Mouse (Mus musculus): ENCODE measurements at regions not wholly inside any gene's neighbourhood (a gene's known extent, or its start where the extent isn't known, plus 50 kb on each side); places are given as distances from the start of the nearest gene placed in this dataset.

- H3K27ac ChIP-seq (replicated peaks; ENCODE audit: low read depth, low read length): no peak overlapping the region
- DNase-seq (ENCODE audit: low spot score): no peak
- no peak for ATAC-seq (replicated peaks; ENCODE audit: insufficient number of reproducible peaks, low FRiP score, low TSS enrichment, low read depth)
- no peaks in the 10 kb centered on the region for H3K4me1 ChIP-seq (ENCODE audit: control insufficient read depth, insufficient read depth, low read length)
- no peaks in the 10 kb centered on the region for H3K36me3 ChIP-seq (replicated peaks; ENCODE audit: control insufficient read depth, insufficient read depth, low read depth, low read length)
- no peak overlapping the region for H3K9ac ChIP-seq (replicated peaks; ENCODE audit: low read length)
- no peak overlapping the region for H3K4me3 ChIP-seq (ENCODE audit: low read depth, low read length)
- H3K4me2 ChIP-seq (ENCODE audit: low read depth, low read length): no peak overlapping the region
- no peaks in the 10 kb centered on the region for H3K9me3 ChIP-seq (replicated peaks; ENCODE audit: control insufficient read depth, low read length)
- H3K27me3 ChIP-seq (ENCODE audit: control insufficient read depth, insufficient read depth, low read length): no peaks in the 10 kb centered on the region
- WGBS: 83% methylated on average over 4 of the region's 4 CpGs
Measured at GRCm38 (mm10) chr11:64640947-64641346, 204.5 kb upstream of the F930015N05Rik start.

DNA sequence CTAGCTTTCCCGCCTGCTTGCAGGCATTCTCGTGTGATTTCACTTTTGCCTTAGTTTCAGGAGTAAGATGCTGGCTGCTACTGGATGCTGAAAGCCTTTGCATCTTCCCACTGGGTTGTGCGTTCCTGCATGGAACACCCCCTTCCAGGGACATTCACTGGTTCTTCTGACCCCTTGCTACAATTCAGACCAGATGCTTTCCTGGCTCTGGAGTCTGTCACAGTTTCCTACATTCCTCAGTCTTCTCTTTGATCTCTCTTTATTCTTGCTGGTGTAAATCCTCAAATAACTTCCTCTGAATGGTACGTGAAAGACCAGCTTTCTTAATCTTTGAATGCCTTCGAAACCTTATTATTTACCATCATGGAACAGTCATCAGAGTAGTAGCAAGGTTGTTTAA lies 206.7 kb upstream of the F930015N05Rik start:
- ATAC-seq (replicated peaks; ENCODE audit: insufficient number of reproducible peaks, low FRiP score, low TSS enrichment, low read depth) (no peak), DNase-seq (ENCODE audit: low spot score) (peak; percentile 66)
- H3K27ac ChIP-seq (replicated peaks; ENCODE audit: low read depth, low read length): no peak overlapping the region

GRCm38 (mm10) chr11:64647938-64648337 lies 211.5 kb upstream of the F930015N05Rik start:
- no peaks in the 10 kb centered on the region for H3K9me3 ChIP-seq (replicated peaks; ENCODE audit: control insufficient read depth, low read length)
- H3K4me3 ChIP-seq (ENCODE audit: low read depth, low read length): no peak overlapping the region
- no peak overlapping the region for H3K4me2 ChIP-seq (ENCODE audit: low read depth, low read length)
- no peaks in the 10 kb centered on the region for H3K4me1 ChIP-seq (ENCODE audit: control insufficient read depth, insufficient read depth, low read length)
- DNase-seq (ENCODE audit: low spot score) (no peak), ATAC-seq (replicated peaks; ENCODE audit: insufficient number of reproducible peaks, low FRiP score, low TSS enrichment, low read depth) (no peak)
- no peak overlapping the region for H3K9ac ChIP-seq (replicated peaks; ENCODE audit: low read length)
- no peaks in the 10 kb centered on the region for H3K27me3 ChIP-seq (ENCODE audit: control insufficient read depth, insufficient read depth, low read length)
- no peaks in the 10 kb centered on the region for H3K36me3 ChIP-seq (replicated peaks; ENCODE audit: control insufficient read depth, insufficient read depth, low read depth, low read length)
- 75% methylated on average over 2 of the region's 2 CpGs for WGBS
- no peak overlapping the region for H3K27ac ChIP-seq (replicated peaks; ENCODE audit: low read depth, low read length)

More for the DNA sequence above, 206.7 kb upstream of the F930015N05Rik start:
- Histone ChIP-seq H3K36me3 (replicated peaks; ENCODE audit: control insufficient read depth, insufficient read depth, low read depth, low read length) (no peaks in the 10 kb centered on the region), H3K4me2 (ENCODE audit: low read depth, low read length) (no peak overlapping the region), H3K27me3 (ENCODE audit: control insufficient read depth, insufficient read depth, low read length) (no peaks in the 10 kb centered on the region), H3K4me3 (ENCODE audit: low read depth, low read length) (no peak overlapping the region), H3K9me3 (replicated peaks; ENCODE audit: control insufficient read depth, low read length) (no peaks in the 10 kb centered on the region), H3K4me1 (ENCODE audit: control insufficient read depth, insufficient read depth, low read length) (no peaks in the 10 kb centered on the region), H3K9ac (replicated peaks; ENCODE audit: low read length) (no peak overlapping the region)
- 41% methylated on average over 5 of the region's 5 CpGs for WGBS

- Histone ChIP-seq H3K36me3 (replicated peaks; ENCODE audit: control insufficient read depth, insufficient read depth, low read depth, low read length) (no peaks in the 10 kb centered on the region), H3K27me3 (ENCODE audit: control insufficient read depth, insufficient read depth, low read length) (no peaks in the 10 kb centered on the region), H3K9ac (replicated peaks; ENCODE audit: low read length) (no peak overlapping the region), H3K27ac (replicated peaks; ENCODE audit: low read depth, low read length) (no peak overlapping the region), H3K4me3 (ENCODE audit: low read depth, low read length) (no peak overlapping the region), H3K9me3 (replicated peaks; ENCODE audit: control insufficient read depth, low read length) (no peaks in the 10 kb centered on the region), H3K4me1 (ENCODE audit: control insufficient read depth, insufficient read depth, low read length) (no peaks in the 10 kb centered on the region), H3K4me2 (ENCODE audit: low read depth, low read length) (no peak overlapping the region)
- 53% methylated on average over 10 of the region's 10 CpGs for WGBS
- ATAC-seq (replicated peaks; ENCODE audit: insufficient number of reproducible peaks, low FRiP score, low TSS enrichment, low read depth): no peak
- peak; percentile 73 for DNase-seq (ENCODE audit: low spot score)
Measured at GRCm38 (mm10) chr11:64650571-64651282, 214.3 kb upstream of the F930015N05Rik start.

- Histone ChIP-seq H3K27me3 (ENCODE audit: control insufficient read depth, insufficient read depth, low read length) (no peaks in the 10 kb centered on the region), H3K4me3 (ENCODE audit: low read depth, low read length) (no peak overlapping the region), H3K9me3 (replicated peaks; ENCODE audit: control insufficient read depth, low read length) (no peaks in the 10 kb centered on the region), H3K36me3 (replicated peaks; ENCODE audit: control insufficient read depth, insufficient read depth, low read depth, low read length) (no peaks in the 10 kb centered on the region), H3K4me1 (ENCODE audit: control insufficient read depth, insufficient read depth, low read length) (no peaks in the 10 kb centered on the region), H3K9ac (replicated peaks; ENCODE audit: low read length) (no peak overlapping the region), H3K27ac (replicated peaks; ENCODE audit: low read depth, low read length) (no peak overlapping the region), H3K4me2 (ENCODE audit: low read depth, low read length) (no peak overlapping the region)
- no peak for DNase-seq (ENCODE audit: low spot score)
- ATAC-seq (replicated peaks; ENCODE audit: insufficient number of reproducible peaks, low FRiP score, low TSS enrichment, low read depth): no peak
Measured at GRCm38 (mm10) chr11:64652811-64653210, 216.4 kb upstream of the F930015N05Rik start.

GRCm38 (mm10) chr11:64655162-64655561 lies 218.7 kb upstream of the F930015N05Rik start:
- Histone ChIP-seq H3K9me3 (replicated peaks; ENCODE audit: control insufficient read depth, low read length) (no peaks in the 10 kb centered on the region), H3K4me2 (ENCODE audit: low read depth, low read length) (no peak overlapping the region), H3K9ac (replicated peaks; ENCODE audit: low read length) (no peak overlapping the region), H3K4me3 (ENCODE audit: low read depth, low read length) (no peak overlapping the region), H3K27me3 (ENCODE audit: control insufficient read depth, insufficient read depth, low read length) (no peaks in the 10 kb centered on the region), H3K36me3 (replicated peaks; ENCODE audit: control insufficient read depth, insufficient read depth, low read depth, low read length) (no peaks in the 10 kb centered on the region), H3K4me1 (ENCODE audit: control insufficient read depth, insufficient read depth, low read length) (no peaks in the 10 kb centered on the region), H3K27ac (replicated peaks; ENCODE audit: low read depth, low read length) (no peak overlapping the region)
- 97% methylated on average over 1 of the region's 1 CpGs for WGBS
- DNase-seq (ENCODE audit: low spot score): no peak
- ATAC-seq (replicated peaks; ENCODE audit: insufficient number of reproducible peaks, low FRiP score, low TSS enrichment, low read depth): no peak

- Histone ChIP-seq H3K9me3 (replicated peaks; ENCODE audit: control insufficient read depth, low read length) (no peaks in the 10 kb centered on the region), H3K36me3 (replicated peaks; ENCODE audit: control insufficient read depth, insufficient read depth, low read depth, low read length) (no peaks in the 10 kb centered on the region), H3K27me3 (ENCODE audit: control insufficient read depth, insufficient read depth, low read length) (no peaks in the 10 kb centered on the region), H3K4me3 (ENCODE audit: low read depth, low read length) (no peak overlapping the region), H3K9ac (replicated peaks; ENCODE audit: low read length) (no peak overlapping the region), H3K4me2 (ENCODE audit: low read depth, low read length) (no peak overlapping the region), H3K27ac (replicated peaks; ENCODE audit: low read depth, low read length) (no peak overlapping the region), H3K4me1 (ENCODE audit: control insufficient read depth, insufficient read depth, low read length) (no peaks in the 10 kb centered on the region)
- ATAC-seq (replicated peaks; ENCODE audit: insufficient number of reproducible peaks, low FRiP score, low TSS enrichment, low read depth) (no peak), DNase-seq (ENCODE audit: low spot score) (no peak)
- 21% methylated on average over 6 of the region's 6 CpGs for WGBS
Measured at GRCm38 (mm10) chr11:64663166-64663565, 226.7 kb upstream of the F930015N05Rik start.

GRCm38 (mm10) chr11:64667010-64667409 lies 230.6 kb upstream of the F930015N05Rik start:
- Histone ChIP-seq H3K36me3 (replicated peaks; ENCODE audit: control insufficient read depth, insufficient read depth, low read depth, low read length) (no peaks in the 10 kb centered on the region), H3K4me2 (ENCODE audit: low read depth, low read length) (no peak overlapping the region), H3K4me1 (ENCODE audit: control insufficient read depth, insufficient read depth, low read length) (no peaks in the 10 kb centered on the region), H3K4me3 (ENCODE audit: low read depth, low read length) (no peak overlapping the region), H3K27me3 (ENCODE audit: control insufficient read depth, insufficient read depth, low read length) (no peaks in the 10 kb centered on the region), H3K27ac (replicated peaks; ENCODE audit: low read depth, low read length) (no peak overlapping the region), H3K9me3 (replicated peaks; ENCODE audit: control insufficient read depth, low read length) (no peaks in the 10 kb centered on the region), H3K9ac (replicated peaks; ENCODE audit: low read length) (no peak overlapping the region)
- WGBS: 71% methylated on average over 3 of the region's 3 CpGs
- no peak for ATAC-seq (replicated peaks; ENCODE audit: insufficient number of reproducible peaks, low FRiP score, low TSS enrichment, low read depth)
- no peak for DNase-seq (ENCODE audit: low spot score)
